Mouse (Mus musculus): ENCODE measurements around the gene Vegfa.
A peak's percentile ranks its signal among the peaks of the same experiment; 100 is the strongest.

The Vegfa gene

GRCm38 (mm10) chr17:46049567-46049966, 17.4 kb upstream of the Vegfa start:
- no peak for DNase-seq

- no peak for DNase-seq
Observed at GRCm38 (mm10) chr17:46048184-46048583, 16.0 kb upstream of the Vegfa start.

GRCm38 (mm10) chr17:46045742-46046141, 13.6 kb upstream of the Vegfa start:
- DNase-seq: peak; percentile 24

- DNase-seq: no peak
Observed at GRCm38 (mm10) chr17:46044953-46045352, 12.8 kb upstream of the Vegfa start.

- DNase-seq: no peak
Observed at GRCm38 (mm10) chr17:46042158-46042557, 10.0 kb upstream of the Vegfa start.

- no peak for DNase-seq
Observed at GRCm38 (mm10) chr17:46041679-46042078, 9.5 kb upstream of the Vegfa start.

- peak; percentile 56 for DNase-seq
Observed at GRCm38 (mm10) chr17:46041223-46041622, 9.1 kb upstream of the Vegfa start.

GRCm38 (mm10) chr17:46040561-46040960, 8.4 kb upstream of the Vegfa start:
- DNase-seq: no peak

GRCm38 (mm10) chr17:46038906-46039305, 6.7 kb upstream of the Vegfa start:
- DNase-seq: no peak

- DNase-seq: no peak
Observed at GRCm38 (mm10) chr17:46036400-46036799, 4.2 kb upstream of the Vegfa start.

GRCm38 (mm10) chr17:46034110-46034509, 1.9 kb upstream of the Vegfa start:
- peak; percentile 54 for DNase-seq

- DNase-seq: no peak
Observed at GRCm38 (mm10) chr17:46033607-46034006, 1.4 kb upstream of the Vegfa start.

GRCm38 (mm10) chr17:46033122-46033521, 953 bp upstream of the Vegfa start:
- DNase-seq: peak; percentile 19

- DNase-seq: peak; percentile 33
Observed at GRCm38 (mm10) chr17:46031621-46032211, 453 bp downstream of the Vegfa start.

GRCm38 (mm10) chr17:46030731-46031620, 1.2 kb downstream of the Vegfa start:
- peak; percentile 47 for DNase-seq

GRCm38 (mm10) chr17:46030323-46030730, 1.8 kb downstream of the Vegfa start:
- peak; percentile 22 for DNase-seq

- no peak for DNase-seq
Observed at GRCm38 (mm10) chr17:46029554-46030207, 2.5 kb downstream of the Vegfa start.

- no peak for DNase-seq
Observed at GRCm38 (mm10) chr17:46029052-46029553, 3.1 kb downstream of the Vegfa start.

- DNase-seq: no peak
Observed at GRCm38 (mm10) chr17:46028210-46029051, 3.7 kb downstream of the Vegfa start.

GRCm38 (mm10) chr17:46027066-46027917, 4.9 kb downstream of the Vegfa start:
- DNase-seq: no peak

- no peak for DNase-seq
Observed at GRCm38 (mm10) chr17:46025927-46026668, 6.1 kb downstream of the Vegfa start.
